In the genomic region with DNA sequence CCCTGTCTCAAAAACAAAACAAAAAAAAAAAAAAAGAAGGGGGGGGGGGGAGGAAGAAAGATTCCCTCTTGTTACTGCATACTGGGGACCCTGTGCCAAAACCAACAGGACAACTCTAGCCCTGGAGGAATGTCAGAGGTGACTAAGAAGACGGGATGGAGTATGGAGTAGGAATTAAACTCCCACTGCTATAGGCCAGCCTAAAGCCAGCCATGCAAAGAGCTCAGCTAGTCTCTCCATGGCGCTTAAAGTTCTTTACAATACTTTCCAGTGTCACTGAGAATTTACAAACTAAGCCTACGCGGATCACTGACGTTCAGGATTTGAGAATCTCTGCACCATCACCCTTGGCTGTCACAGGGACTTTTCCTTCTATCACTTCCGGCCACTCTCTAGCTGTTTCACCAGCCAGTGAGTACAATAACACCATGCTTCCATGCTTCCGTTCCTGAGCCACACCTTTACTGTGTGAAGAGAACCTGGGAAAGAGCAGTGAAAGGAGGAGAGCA, we compare ENCODE assay signal across 15 mouse cellular contexts. TPM values are rescaled to one million over a fixed set of nuclear protein-coding genes. Genes with fewer than 3 reads are reported as not detected.
DNase-seq lines count a peak whose midpoint lies in the region; ATAC-seq and TF ChIP-seq lines count a peak whose summit lies in the region.
"Had no signal": no experiment of that assay in that cellular context is flagged by ENCODE, and none has a peak within 500 bp of the region (broad histone marks: within the 10 kb centered on the region; RNA-seq: fewer than 3 reads in every experiment).

No protein-coding gene starts in this region.

- TF ChIP-seq CTCF in lung, adult 2 months (IDR thresholded peaks at IDR 0.05; ENCODE audit: insufficient read depth, low read length): no peak

- peak overlapping the region; percentile 33 to 67; a peak in 3 of 4 replicates for H3K27ac ChIP-seq in heart, embryonic 14.5 days (replicated peaks in 1 of 2; ENCODE audit: control insufficient read depth in 1 of 2, insufficient read depth in 1 of 2, low read depth in 2 of 2, low read length in 2 of 2)
- H3K27ac ChIP-seq in lung, embryonic 15.5 days: 0 out of 2 replicates have a peak overlapping the region, but pooled peaks have one; percentile 13
- no peak overlapping the region for H3K27ac ChIP-seq in midbrain, embryonic 11.5 days (ENCODE audit: low read depth, low read length)
- H3K27ac ChIP-seq: forebrain, embryonic 15.5 days; midbrain, embryonic 13.5 days; neural tube, embryonic 12.5 days had no signal

- DNase-seq in heart, postnatal 14 days: no peak
- no peak for DNase-seq in lung, adult 2 months
- peak; percentile 23 for DNase-seq in naive thymus-derived CD4-positive, alpha-beta T cell, adult 2 months (ENCODE audit: low read depth)
- DNase-seq in layer of hippocampus, adult 8-10 months (ENCODE audit: low spot score in 2 of 2): no peak
- DNase-seq in midbrain, embryonic 11.5 days (ENCODE audit: low spot score, missing footprints): no peak
- DNase-seq: cerebellum, adult 2 months; gastrocnemius, postnatal 36 days; left cerebral cortex, postnatal 4 days; lung, postnatal 14 days had no signal

- H3K9me3 ChIP-seq in heart, embryonic 14.5 days (ENCODE audit: control insufficient read depth, low read length): no peaks in the 10 kb centered on the region
- H3K9me3 ChIP-seq in lung, embryonic 15.5 days: no peaks in the 10 kb centered on the region
- no peaks in the 10 kb centered on the region for H3K9me3 ChIP-seq in midbrain, embryonic 11.5 days (ENCODE audit: control insufficient read depth, low read length)
- H3K9me3 ChIP-seq: forebrain, embryonic 15.5 days; midbrain, embryonic 13.5 days; neural tube, embryonic 12.5 days had no signal

- intact Hi-C loops in heart, postnatal 14 days (cut with DNase I): no loop called here

- peaks cover 13 to 30% of the 10 kb centered on the region in 2 experiments for H3K4me1 ChIP-seq in heart, embryonic 14.5 days (ENCODE audit: control insufficient read depth in 2 of 2, insufficient read depth in 2 of 2, low read length in 2 of 2)
- peaks cover 28% of the 10 kb centered on the region for H3K4me1 ChIP-seq in lung, embryonic 15.5 days
- peaks cover 12% of the 10 kb centered on the region; the same call in 1 of the 2 replicates for H3K4me1 ChIP-seq in lung, adult 2 months (ENCODE audit: control insufficient read depth, insufficient read depth, low read length)
- H3K4me1 ChIP-seq in midbrain, embryonic 11.5 days (ENCODE audit: control insufficient read depth, insufficient read depth, low read length): peaks cover 3% of the 10 kb centered on the region

- no peaks in the 10 kb centered on the region for H3K27me3 ChIP-seq in heart, embryonic 14.5 days (ENCODE audit: control insufficient read depth, insufficient read depth, low read length)
- H3K27me3 ChIP-seq in lung, embryonic 15.5 days: no peaks in the 10 kb centered on the region
- no peaks in the 10 kb centered on the region for H3K27me3 ChIP-seq in midbrain, embryonic 11.5 days (ENCODE audit: control insufficient read depth, insufficient read depth, low read length)
- H3K27me3 ChIP-seq: forebrain, embryonic 15.5 days; neural tube, embryonic 12.5 days had no signal

- no peaks in the 10 kb centered on the region for H3K36me3 ChIP-seq in heart, embryonic 14.5 days (ENCODE audit: control insufficient read depth, insufficient read depth, low read length)
- H3K36me3 ChIP-seq in lung, embryonic 15.5 days: no peaks in the 10 kb centered on the region
- no peaks in the 10 kb centered on the region for H3K36me3 ChIP-seq in midbrain, embryonic 11.5 days (ENCODE audit: control insufficient read depth, insufficient read depth, low read length)
- H3K36me3 ChIP-seq: forebrain, embryonic 15.5 days; midbrain, embryonic 13.5 days; neural tube, embryonic 12.5 days had no signal

- no peak overlapping the region for H3K9ac ChIP-seq in heart, embryonic 14.5 days (ENCODE audit: low read length)
- no peak overlapping the region for H3K9ac ChIP-seq in lung, embryonic 15.5 days
- H3K9ac ChIP-seq in midbrain, embryonic 11.5 days (ENCODE audit: low read length): no peak overlapping the region
- H3K9ac ChIP-seq: forebrain, embryonic 15.5 days; midbrain, embryonic 13.5 days; neural tube, embryonic 12.5 days had no signal

- no peak for ATAC-seq in heart, embryonic 14.5 days (ENCODE audit: insufficient number of reproducible peaks, insufficient read depth, low FRiP score, low read depth)
- no peak for ATAC-seq in lung, embryonic 15.5 days (ENCODE audit: borderline replicate concordance, extremely low read depth, low FRiP score, low TSS enrichment)
- ATAC-seq in activated CD4-positive, CD25-positive, alpha-beta regulatory T cell, adult 4 months: peak; percentile 33
- no peak for ATAC-seq in midbrain, embryonic 11.5 days (ENCODE audit: low FRiP score)
- ATAC-seq: forebrain, embryonic 15.5 days; midbrain, embryonic 13.5 days had no signal

- H3K4me3 ChIP-seq in heart, embryonic 14.5 days (ENCODE audit: control insufficient read depth in 1 of 2, insufficient read depth in 1 of 2, low read depth in 1 of 2, low read length in 2 of 2): no peak overlapping the region
- H3K4me3 ChIP-seq in lung, embryonic 15.5 days: no peak overlapping the region
- H3K4me3 ChIP-seq in lung, adult 2 months (replicated peaks; ENCODE audit: extremely low read depth, low read depth, low read length): no peak overlapping the region
- no peak overlapping the region for H3K4me3 ChIP-seq in midbrain, embryonic 11.5 days (ENCODE audit: low read depth, low read length)
- H3K4me3 ChIP-seq: forebrain, embryonic 15.5 days; midbrain, embryonic 13.5 days; neural tube, embryonic 12.5 days had no signal

- 61% methylated on average over 7 of the region's 7 CpGs for WGBS in heart, embryonic 14.5 days
- 60% methylated on average over 7 of the region's 7 CpGs for WGBS in lung, embryonic 15.5 days
- 37% methylated on average over 7 of the region's 7 CpGs for WGBS in lung, adult 2 months
- WGBS in midbrain, embryonic 11.5 days: 67% methylated on average over 7 of the region's 7 CpGs

- peak overlapping the region; percentile 11; the same call in 1 of the 2 replicates for H3K4me2 ChIP-seq in heart, embryonic 14.5 days (ENCODE audit: low read length)
- H3K4me2 ChIP-seq in lung, embryonic 15.5 days: no peak overlapping the region
- H3K4me2 ChIP-seq in midbrain, embryonic 11.5 days: no peak overlapping the region
- H3K4me2 ChIP-seq: forebrain, embryonic 15.5 days; midbrain, embryonic 13.5 days; neural tube, embryonic 12.5 days had no signal

- TF ChIP-seq POLR2A in lung, adult 2 months (IDR thresholded peaks at IDR 0.05; ENCODE audit: borderline replicate concordance, extremely low read depth, low read depth, low read length): no peak

RNA-seq across cellular contexts. Expression of a gene that starts 6.2 kb away (rescaled TPM):
- polyA plus RNA-seq in heart, embryonic 14.5 days (2014; fragmentation: Nextera tagmentation; extraction: Ambion mirVana): 14.4 and 15.0 TPM in 2 replicates
- total RNA-seq in heart, postnatal 14 days (2021): 10 to 100 TPM; 29.4 to 29.7 TPM
- 34.5 and 34.9 TPM in 2 replicates for polyA plus RNA-seq in lung, embryonic 15.5 days (2015; fragmentation: Nextera tagmentation; extraction: Ambion mirVana)
- polyA plus RNA-seq in lung, adult 2 months (2012; rRNA removed): 53.4 and 58.9 TPM in 2 replicates
- 1 to 10 TPM; 6.1 to 9.0 TPM for polyA plus RNA-seq in activated CD4-positive, CD25-positive, alpha-beta regulatory T cell, adult 4 months (2017; shearing (Covaris generic))
- total RNA-seq in layer of hippocampus, adult 8-10 months (2022): 10 to 100 TPM in 3 of 4 experiments, 1 to 10 TPM in 1; 8.9 to 19.6 (median 14.1) TPM
- 8.6 and 8.9 TPM in 2 replicates for polyA plus RNA-seq in midbrain, embryonic 11.5 days (2014; fragmentation: Nextera tagmentation; extraction: Ambion mirVana)

RNA-seq across cellular contexts. Expression of a gene that starts 28.6 kb away (rescaled TPM):
- 235 and 239 TPM in 2 replicates for polyA plus RNA-seq in heart, embryonic 14.5 days (2014; fragmentation: Nextera tagmentation; extraction: Ambion mirVana)
- 100 to 1,000 TPM; 216 to 219 TPM for total RNA-seq in heart, postnatal 14 days (2021)
- polyA plus RNA-seq in lung, embryonic 15.5 days (2015; fragmentation: Nextera tagmentation; extraction: Ambion mirVana): 382 and 427 TPM in 2 replicates
- 1,026 and 1,059 TPM in 2 replicates for polyA plus RNA-seq in lung, adult 2 months (2012; rRNA removed)
- 1,000 to 10,000 TPM in 1 of 2 experiments, 100 to 1,000 TPM in 1; 855 to 1,076 TPM for polyA plus RNA-seq in activated CD4-positive, CD25-positive, alpha-beta regulatory T cell, adult 4 months (2017; shearing (Covaris generic))
- total RNA-seq in layer of hippocampus, adult 8-10 months (2022): 100 to 1,000 TPM; 349 to 403 (median 360) TPM
- 228 and 248 TPM in 2 replicates for polyA plus RNA-seq in midbrain, embryonic 11.5 days (2014; fragmentation: Nextera tagmentation; extraction: Ambion mirVana)
